Mouse (Mus musculus) liver, adult 2 months (tissue): Measurements from ENCODE around the gene Cacna1c. TPM values are rescaled to one million over a fixed set of nuclear protein-coding genes. Genes with fewer than 3 reads are reported as not detected.

Source experiments
- DNase-seq: peaks from one replicate; pipeline ENCODE4 v3.0.0-alpha.2; 2011; ENCODE audit warnings: low read depth, low spot score; ENCODE audit errors: extremely low read depth
- H3K27ac ChIP-seq: fragments of 200-500 bp; replicated peaks from 2 replicates; pipeline ENCODE4 v1.5.1; 2012; ENCODE audit warnings: low read depth, mild to moderate bottlenecking, control low read depth, inconsistent platforms, low read length; ENCODE audit not compliant: insufficient read depth
- H3K27me3 ChIP-seq: fragments of 200-500 bp; 2 replicates; pipeline ENCODE4 v1.6.1; 2012; ENCODE audit warnings: mild to moderate bottlenecking, moderate library complexity, low read length, inconsistent platforms; ENCODE audit not compliant: control insufficient read depth, insufficient read depth
- H3K36me3 ChIP-seq: fragments of 200-500 bp; 2 replicates; pipeline ENCODE4 v1.6.1; 2012; ENCODE audit warnings: low read length, inconsistent platforms; ENCODE audit not compliant: control insufficient read depth, insufficient read depth
- H3K4me1 ChIP-seq: fragments of 200-500 bp; 2 replicates; pipeline ENCODE4 v1.6.1; 2011; ENCODE audit warnings: low read length; ENCODE audit not compliant: control insufficient read depth, insufficient read depth
- H3K4me3 ChIP-seq: fragments of 200-500 bp; 2 replicates; pipeline ENCODE4 v1.5.1; 2011; ENCODE audit warnings: low read depth, mild to moderate bottlenecking, control low read depth, low read length, moderate library complexity; ENCODE audit not compliant: insufficient read depth
- H3K79me2 ChIP-seq: fragments of 200-500 bp; 2 replicates; pipeline ENCODE4 v1.6.1; 2012; ENCODE audit warnings: inconsistent platforms, mild to moderate bottlenecking, low read length, moderate library complexity; ENCODE audit not compliant: control insufficient read depth, insufficient read depth
- H3K9ac ChIP-seq: fragments of 200-500 bp; 2 replicates; pipeline ENCODE4 v1.6.1; 2012; ENCODE audit warnings: low read depth, mild to moderate bottlenecking, control low read depth, inconsistent platforms, low read length
- CTCF ChIP-seq: fragments of 200-500 bp; IDR thresholded peaks from 2 replicates; pipeline ENCODE4 v1.5.1; 2011; ENCODE audit warnings: low read depth, low read length, control low read depth
- POLR2A ChIP-seq: fragments of 200-500 bp; IDR thresholded peaks from 2 replicates; pipeline ENCODE4 v1.6.1; 2011; ENCODE audit warnings: low read length, control low read depth; ENCODE audit not compliant: insufficient read depth; ENCODE audit errors: extremely low read depth
- WGBS: fragments of 180-500 bp; shearing (Covaris S2); methylation state at CpG from one replicate; pipeline ENCODE4 v1.1.7; 2018; 5-methylcytosine and 5-hydroxymethylcytosine counted together
- polyA plus RNA-seq: library from polyadenylated mRNA; depleted of rRNA; stranded (reverse); fragments of >200 nt; gene quantifications from 2 replicates; pipeline ENCODE4 v1.2.3, GENCODE M21; 2012
- total RNA-seq: library from RNA; depleted of rRNA; stranded (reverse); fragments of >200 nt; gene quantifications from 2 replicates; pipeline ENCODE4 v1.2.3, GENCODE M21; 2014

Gene Cacna1c
- total and polyA plus RNA-seq, 2 experiments: 0.09 to 0.18 TPM

GRCm38 (mm10) chr6:119236241-119236640, 40.0 kb upstream of the Cacna1c start, which contains the start of gene Cacna2d4:
Gene Cacna2d4, plus strand, starts transcription at chr6:119236526.
- WGBS: 38% methylated on average over 1 of the region's 1 CpGs
- Histone ChIP-seq H3K4me1 (no peaks in the 10 kb centered on the region), H3K4me3 (no peak within 1 kb of the TSS), H3K27me3 (no peaks in the 10 kb centered on the region), H3K27ac (no peak within 1 kb of the TSS), H3K36me3 (no peaks in the 10 kb centered on the region), H3K79me2 (no peaks in the 10 kb centered on the region), H3K9ac (no peak within 1 kb of the TSS)
- TF ChIP-seq POLR2A (no peak), CTCF (no peak)
- DNase-seq: no peak

GRCm38 (mm10) chr6:119235441-119235840, 39.2 kb upstream of the Cacna1c start:
- no peaks in the 10 kb centered on the region for H3K36me3 ChIP-seq
- no peak overlapping the region for H3K27ac ChIP-seq
- no peaks in the 10 kb centered on the region for H3K4me1 ChIP-seq
- H3K9ac ChIP-seq: no peak overlapping the region
- H3K27me3 ChIP-seq: no peaks in the 10 kb centered on the region
- no peak for DNase-seq
- WGBS: 57% methylated on average over 5 of the region's 5 CpGs
- no peaks in the 10 kb centered on the region for H3K79me2 ChIP-seq
- no peak overlapping the region for H3K4me3 ChIP-seq
- TF ChIP-seq CTCF: no peak
- TF ChIP-seq POLR2A: no peak

GRCm38 (mm10) chr6:119233066-119233465, 36.8 kb upstream of the Cacna1c start:
- H3K36me3 ChIP-seq: no peaks in the 10 kb centered on the region
- WGBS: 32% methylated on average over 3 of the region's 3 CpGs
- H3K9ac ChIP-seq: no peak overlapping the region
- H3K4me1 ChIP-seq: no peaks in the 10 kb centered on the region
- DNase-seq: no peak
- TF ChIP-seq POLR2A (no peak), CTCF (no peak)
- no peak overlapping the region for H3K4me3 ChIP-seq
- no peak overlapping the region for H3K27ac ChIP-seq
- H3K79me2 ChIP-seq: no peaks in the 10 kb centered on the region
- no peaks in the 10 kb centered on the region for H3K27me3 ChIP-seq

- no peak overlapping the region for H3K9ac ChIP-seq
- H3K4me1 ChIP-seq: no peaks in the 10 kb centered on the region
- WGBS: 75% methylated on average over 11 of the region's 11 CpGs
- H3K27ac ChIP-seq: no peak overlapping the region
- no peak for DNase-seq
- TF ChIP-seq CTCF (no peak), POLR2A (no peak)
- no peak overlapping the region for H3K4me3 ChIP-seq
- H3K36me3 ChIP-seq: no peaks in the 10 kb centered on the region
- no peaks in the 10 kb centered on the region for H3K27me3 ChIP-seq
- H3K79me2 ChIP-seq: no peaks in the 10 kb centered on the region
Observed at GRCm38 (mm10) chr6:119228861-119229603, 32.8 kb upstream of the Cacna1c start.

GRCm38 (mm10) chr6:119227001-119227400, 30.8 kb upstream of the Cacna1c start:
- WGBS: 86% methylated on average over 8 of the region's 8 CpGs
- no peak for DNase-seq
- no peaks in the 10 kb centered on the region for H3K4me1 ChIP-seq
- no peak overlapping the region for H3K9ac ChIP-seq
- H3K36me3 ChIP-seq: no peaks in the 10 kb centered on the region
- no peaks in the 10 kb centered on the region for H3K79me2 ChIP-seq
- H3K27me3 ChIP-seq: no peaks in the 10 kb centered on the region
- H3K4me3 ChIP-seq: no peak overlapping the region
- TF ChIP-seq POLR2A (no peak), CTCF (no peak)
- H3K27ac ChIP-seq: no peak overlapping the region

- Histone ChIP-seq H3K4me1 (no peaks in the 10 kb centered on the region), H3K27me3 (no peaks in the 10 kb centered on the region), H3K79me2 (no peaks in the 10 kb centered on the region), H3K9ac (no peak overlapping the region), H3K27ac (no peak overlapping the region), H3K4me3 (no peak overlapping the region), H3K36me3 (no peaks in the 10 kb centered on the region)
- 79% methylated on average over 6 of the region's 6 CpGs for WGBS
- TF ChIP-seq CTCF: no peak
- TF ChIP-seq POLR2A: no peak
- DNase-seq: no peak
Observed at GRCm38 (mm10) chr6:119225731-119226130, 29.5 kb upstream of the Cacna1c start.
